Mouse (Mus musculus): Measurements from ENCODE around the gene Cfap44. TPM values are rescaled to one million over a fixed set of nuclear protein-coding genes. Genes with fewer than 3 reads are reported as not detected.
A peak's percentile ranks its signal among the peaks of the same experiment; 100 is the strongest.

Gene Cfap44
- polyA plus RNA-seq, 1 experiment from 2014 or later = 0.81 TPM

- no peak for ATAC-seq (ENCODE audit: insufficient number of reproducible peaks, low FRiP score, low TSS enrichment, low read depth)
- Histone ChIP-seq H3K9ac (ENCODE audit: low read length) (no peak overlapping the region), H3K4me1 (ENCODE audit: control insufficient read depth, insufficient read depth, low read length) (peaks cover 10% of the 10 kb centered on the region), H3K27me3 (ENCODE audit: control insufficient read depth, insufficient read depth, low read length) (no peaks in the 10 kb centered on the region), H3K4me2 (ENCODE audit: low read depth, severe bottlenecking) (no peak overlapping the region), H3K36me3 (ENCODE audit: control insufficient read depth, insufficient read depth, low read length) (peaks cover 11% of the 10 kb centered on the region; the same call in 1 of the 2 replicates), H3K4me3 (ENCODE audit: low read depth, low read length) (no peak overlapping the region), H3K9me3 (ENCODE audit: control insufficient read depth, low read length) (no peaks in the 10 kb centered on the region), H3K27ac (replicated peaks; ENCODE audit: low read depth, low read length) (no peak overlapping the region)
- WGBS = 78% methylated on average over 7 of the region's 7 CpGs
- DNase-seq (ENCODE audit: low spot score) = no peak
These were observed 129.0 kb downstream of the Cfap44 start for GRCm38 (mm10) chr16:44523595-44523994.

- Histone ChIP-seq H3K36me3 (ENCODE audit: control insufficient read depth, insufficient read depth, low read length) (peaks cover 4% of the 10 kb centered on the region; the same call in 1 of the 2 replicates), H3K27ac (replicated peaks; ENCODE audit: low read depth, low read length) (no peak overlapping the region), H3K4me1 (ENCODE audit: control insufficient read depth, insufficient read depth, low read length) (peaks cover 19% of the 10 kb centered on the region), H3K9me3 (ENCODE audit: control insufficient read depth, low read length) (no peaks in the 10 kb centered on the region), H3K9ac (ENCODE audit: low read length) (no peak overlapping the region), H3K27me3 (ENCODE audit: control insufficient read depth, insufficient read depth, low read length) (no peaks in the 10 kb centered on the region), H3K4me3 (ENCODE audit: low read depth, low read length) (no peak overlapping the region), H3K4me2 (ENCODE audit: low read depth, severe bottlenecking) (no peak overlapping the region)
- DNase-seq (ENCODE audit: low spot score) = no peak
- WGBS = 84% methylated on average over 1 of the region's 1 CpGs
- no peak for ATAC-seq (ENCODE audit: insufficient number of reproducible peaks, low FRiP score, low TSS enrichment, low read depth)
These were observed 131.4 kb downstream of the Cfap44 start for GRCm38 (mm10) chr16:44526044-44526443.

- no peaks in the 10 kb centered on the region for H3K27me3 ChIP-seq (ENCODE audit: control insufficient read depth, insufficient read depth, low read length)
- no peak for ATAC-seq (ENCODE audit: insufficient number of reproducible peaks, low FRiP score, low TSS enrichment, low read depth)
- H3K4me2 ChIP-seq (ENCODE audit: low read depth, severe bottlenecking) = no peak overlapping the region
- no peak for DNase-seq (ENCODE audit: low spot score)
- H3K4me1 ChIP-seq (ENCODE audit: control insufficient read depth, insufficient read depth, low read length) = peaks cover 24% of the 10 kb centered on the region
- no peak overlapping the region for H3K4me3 ChIP-seq (ENCODE audit: low read depth, low read length)
- 50% methylated on average over 12 of the region's 12 CpGs for WGBS
- H3K27ac ChIP-seq (replicated peaks; ENCODE audit: low read depth, low read length) = no peak overlapping the region
- peaks cover 3% of the 10 kb centered on the region; the same call in 1 of the 2 replicates for H3K36me3 ChIP-seq (ENCODE audit: control insufficient read depth, insufficient read depth, low read length)
- H3K9me3 ChIP-seq (ENCODE audit: control insufficient read depth, low read length) = no peaks in the 10 kb centered on the region
- no peak overlapping the region for H3K9ac ChIP-seq (ENCODE audit: low read length)
These were observed 132.1 kb downstream of the Cfap44 start for GRCm38 (mm10) chr16:44526689-44527088.

- no peak overlapping the region for H3K27ac ChIP-seq (replicated peaks; ENCODE audit: low read depth, low read length)
These were observed 132.8 kb downstream of the Cfap44 start for GRCm38 (mm10) chr16:44527218-44527905.

GRCm38 (mm10) chr16:44528955-44529354 lies 134.4 kb downstream of the Cfap44 start:
- DNase-seq (ENCODE audit: low spot score) = no peak
- no peak overlapping the region for H3K9ac ChIP-seq (ENCODE audit: low read length)
- no peak overlapping the region for H3K27ac ChIP-seq (replicated peaks; ENCODE audit: low read depth, low read length)
- no peaks in the 10 kb centered on the region for H3K27me3 ChIP-seq (ENCODE audit: control insufficient read depth, insufficient read depth, low read length)
- no peaks in the 10 kb centered on the region for H3K9me3 ChIP-seq (ENCODE audit: control insufficient read depth, low read length)
- ATAC-seq (ENCODE audit: insufficient number of reproducible peaks, low FRiP score, low TSS enrichment, low read depth) = no peak
- no peak overlapping the region for H3K4me2 ChIP-seq (ENCODE audit: low read depth, severe bottlenecking)
- H3K4me3 ChIP-seq (ENCODE audit: low read depth, low read length) = no peak overlapping the region
- H3K4me1 ChIP-seq (ENCODE audit: control insufficient read depth, insufficient read depth, low read length) = peaks cover 25% of the 10 kb centered on the region
- H3K36me3 ChIP-seq (ENCODE audit: control insufficient read depth, insufficient read depth, low read length) = no peaks in the 10 kb centered on the region
- WGBS = 95% methylated on average over 7 of the region's 7 CpGs

More at GRCm38 (mm10) chr16:44527218-44527905, 132.8 kb downstream of the Cfap44 start:
- no peak overlapping the region for H3K9ac ChIP-seq (ENCODE audit: low read length)
- H3K27me3 ChIP-seq (ENCODE audit: control insufficient read depth, insufficient read depth, low read length) = no peaks in the 10 kb centered on the region
- no peak overlapping the region for H3K4me2 ChIP-seq (ENCODE audit: low read depth, severe bottlenecking)
- DNase-seq (ENCODE audit: low spot score) = no peak
- no peaks in the 10 kb centered on the region for H3K36me3 ChIP-seq (ENCODE audit: control insufficient read depth, insufficient read depth, low read length)
- peaks cover 25% of the 10 kb centered on the region for H3K4me1 ChIP-seq (ENCODE audit: control insufficient read depth, insufficient read depth, low read length)
- no peaks in the 10 kb centered on the region for H3K9me3 ChIP-seq (ENCODE audit: control insufficient read depth, low read length)
- WGBS = 74% methylated on average over 11 of the region's 11 CpGs
- ATAC-seq (ENCODE audit: insufficient number of reproducible peaks, low FRiP score, low TSS enrichment, low read depth) = no peak
- no peak overlapping the region for H3K4me3 ChIP-seq (ENCODE audit: low read depth, low read length)

- H3K4me2 ChIP-seq (ENCODE audit: low read depth, severe bottlenecking) = no peak overlapping the region
- ATAC-seq (ENCODE audit: insufficient number of reproducible peaks, low FRiP score, low TSS enrichment, low read depth) (no peak), DNase-seq (ENCODE audit: low spot score) (no peak)
- no peaks in the 10 kb centered on the region for H3K36me3 ChIP-seq (ENCODE audit: control insufficient read depth, insufficient read depth, low read length)
- no peak overlapping the region for H3K27ac ChIP-seq (replicated peaks; ENCODE audit: low read depth, low read length)
- 66% methylated on average over 8 of the region's 8 CpGs for WGBS
- H3K4me3 ChIP-seq (ENCODE audit: low read depth, low read length) = no peak overlapping the region
- no peak overlapping the region for H3K9ac ChIP-seq (ENCODE audit: low read length)
- peaks cover 28% of the 10 kb centered on the region for H3K4me1 ChIP-seq (ENCODE audit: control insufficient read depth, insufficient read depth, low read length)
- H3K9me3 ChIP-seq (ENCODE audit: control insufficient read depth, low read length) = no peaks in the 10 kb centered on the region
- no peaks in the 10 kb centered on the region for H3K27me3 ChIP-seq (ENCODE audit: control insufficient read depth, insufficient read depth, low read length)
These were observed 135.1 kb downstream of the Cfap44 start for GRCm38 (mm10) chr16:44529691-44530090.

GRCm38 (mm10) chr16:44530191-44530590 lies 135.6 kb downstream of the Cfap44 start:
- WGBS = 36% methylated on average over 9 of the region's 9 CpGs
- H3K4me1 ChIP-seq (ENCODE audit: control insufficient read depth, insufficient read depth, low read length) = peaks cover 29% of the 10 kb centered on the region
- DNase-seq (ENCODE audit: low spot score) (no peak), ATAC-seq (ENCODE audit: insufficient number of reproducible peaks, low FRiP score, low TSS enrichment, low read depth) (no peak)
- H3K4me3 ChIP-seq (ENCODE audit: low read depth, low read length) = no peak overlapping the region
- no peak overlapping the region for H3K9ac ChIP-seq (ENCODE audit: low read length)
- H3K27me3 ChIP-seq (ENCODE audit: control insufficient read depth, insufficient read depth, low read length) = no peaks in the 10 kb centered on the region
- H3K36me3 ChIP-seq (ENCODE audit: control insufficient read depth, insufficient read depth, low read length) = no peaks in the 10 kb centered on the region
- no peaks in the 10 kb centered on the region for H3K9me3 ChIP-seq (ENCODE audit: control insufficient read depth, low read length)
- no peak overlapping the region for H3K27ac ChIP-seq (replicated peaks; ENCODE audit: low read depth, low read length)
- H3K4me2 ChIP-seq (ENCODE audit: low read depth, severe bottlenecking) = no peak overlapping the region

- WGBS = 2% methylated on average over 7 of the region's 7 CpGs
- DNase-seq (ENCODE audit: low spot score) (peak; percentile 81), ATAC-seq (ENCODE audit: insufficient number of reproducible peaks, low FRiP score, low TSS enrichment, low read depth) (peak; percentile 85)
- H3K27me3 ChIP-seq (ENCODE audit: control insufficient read depth, insufficient read depth, low read length) = no peaks in the 10 kb centered on the region
- H3K4me1 ChIP-seq (ENCODE audit: control insufficient read depth, insufficient read depth, low read length) = peaks cover 29% of the 10 kb centered on the region
- no peak overlapping the region for H3K4me3 ChIP-seq (ENCODE audit: low read depth, low read length)
- peak overlapping the region; percentile 14; the same call in 1 of the 2 replicates for H3K4me2 ChIP-seq (ENCODE audit: low read depth, severe bottlenecking)
- H3K36me3 ChIP-seq (ENCODE audit: control insufficient read depth, insufficient read depth, low read length) = no peaks in the 10 kb centered on the region
- no peak overlapping the region for H3K27ac ChIP-seq (replicated peaks; ENCODE audit: low read depth, low read length)
- H3K9me3 ChIP-seq (ENCODE audit: control insufficient read depth, low read length) = no peaks in the 10 kb centered on the region
- no peak overlapping the region for H3K9ac ChIP-seq (ENCODE audit: low read length)
These were observed 136.2 kb downstream of the Cfap44 start for GRCm38 (mm10) chr16:44530829-44531228.
